Mouse (Mus musculus): Measurements from ENCODE around the gene Gtf2ird1. TPM values are rescaled to one million over a fixed set of nuclear protein-coding genes. Genes with fewer than 3 reads are reported as not detected.

Gtf2ird1 gene
- total RNA-seq (2021), result 10 to 100 TPM; 14.6 to 21.5 TPM
- long read RNA-seq, experiment 1, transcript Gtf2ird1-209 (30 exons, 3,524 nt), result major isoform, 6 of 37 reads
- long read RNA-seq, experiment 1, partial matches to known transcripts, result 17 of 37 reads
- long read RNA-seq, experiment 1, other reads (novel, unspliced or antisense), result 6 of 37 reads
- long read RNA-seq, experiment 2, partial matches to known transcripts, result 16 of 35 reads
- long read RNA-seq, experiment 2, other reads (novel, unspliced or antisense), result 12 of 35 reads

GRCm38 (mm10) chr5:134456503-134456962 is at the start of gene Gtf2ird1:
Gene Gtf2ird1, minus strand, starts transcription at chr5:134456716.
- H3K27ac ChIP-seq, result peak within 1 kb of the TSS; percentile 74
- peak within 1 kb of the TSS; percentile 88 for H3K4me3 ChIP-seq
- peak; percentile 89 for DNase-seq
- intact Hi-C loops (cut with DNase I), result loop anchor here (5.0 kb wide), 1 partner anchor 34 kb away; no protein-coding TSS in a partner anchor
- no peak for TF ChIP-seq CTCF (IDR thresholded peaks at IDR 0.05)

DNA sequence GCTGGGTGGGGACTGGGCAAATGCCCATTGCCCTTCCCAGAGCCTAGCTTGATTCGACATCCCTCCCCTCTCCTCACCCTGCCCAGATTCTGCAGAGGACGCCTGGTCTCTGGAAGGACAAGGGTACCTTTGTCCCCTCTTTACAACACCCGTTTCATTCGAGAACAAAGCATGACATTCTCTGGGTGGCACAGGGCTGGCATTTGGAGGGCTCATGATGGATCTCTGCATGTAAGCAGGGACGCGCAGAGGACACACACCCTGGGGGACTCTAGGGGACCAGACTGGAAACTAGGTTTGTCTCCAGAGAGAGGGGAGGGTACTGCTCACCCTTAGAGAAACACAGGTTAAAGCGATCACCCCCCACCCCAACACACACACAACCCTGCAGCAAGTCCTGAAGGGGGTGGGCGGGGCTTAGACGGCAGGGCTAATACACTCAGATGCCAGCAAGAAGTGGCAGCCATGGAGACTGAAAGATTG is 49.3 kb upstream of the Gtf2ird1 start:
- DNase-seq, result no peak
- no peak for TF ChIP-seq CTCF (IDR thresholded peaks at IDR 0.05)
- Histone ChIP-seq H3K27ac (no peak overlapping the region), H3K4me3 (no peak overlapping the region)
- intact Hi-C loops (cut with DNase I), result loop anchor here (2.0 kb wide), 3 partner anchors 45 to 111 kb away; no protein-coding TSS in a partner anchor

GRCm38 (mm10) chr5:134502591-134502990 is 46.1 kb upstream of the Gtf2ird1 start:
- intact Hi-C loops (cut with DNase I), result no loop called here
- no peak for DNase-seq
- H3K4me3 ChIP-seq, result no peak overlapping the region
- no peak for TF ChIP-seq CTCF (IDR thresholded peaks at IDR 0.05)
- no peak overlapping the region for H3K27ac ChIP-seq

DNA sequence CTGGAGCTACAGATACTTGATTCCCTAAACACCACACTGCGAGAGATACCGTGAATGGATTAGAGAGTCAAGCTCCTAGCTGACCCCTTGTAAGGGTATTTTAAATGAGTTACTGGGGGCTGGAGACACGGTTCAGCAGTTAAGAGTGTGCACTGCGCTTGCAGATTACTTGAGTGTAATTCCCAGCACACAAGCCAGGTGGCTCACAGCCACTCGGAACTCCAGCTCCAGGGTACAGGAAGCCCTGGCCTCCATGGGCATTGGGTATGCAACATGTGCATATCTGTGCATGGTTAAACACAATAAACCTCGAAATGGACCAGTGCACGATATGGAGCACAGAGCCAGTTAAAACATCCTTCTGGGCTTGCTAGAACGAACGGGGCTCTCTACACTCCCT is 44.9 kb upstream of the Gtf2ird1 start:
- peak; percentile 40 for TF ChIP-seq CTCF (IDR thresholded peaks at IDR 0.05)
- Histone ChIP-seq H3K27ac (no peak overlapping the region), H3K4me3 (no peak overlapping the region)
- no peak for DNase-seq
- intact Hi-C loops (cut with DNase I), result no loop called here

GRCm38 (mm10) chr5:134500681-134501080 is 44.2 kb upstream of the Gtf2ird1 start:
- TF ChIP-seq CTCF (IDR thresholded peaks at IDR 0.05), result no peak
- intact Hi-C loops (cut with DNase I), result no loop called here
- no peak overlapping the region for H3K27ac ChIP-seq
- no peak for DNase-seq
- H3K4me3 ChIP-seq, result no peak overlapping the region

DNA sequence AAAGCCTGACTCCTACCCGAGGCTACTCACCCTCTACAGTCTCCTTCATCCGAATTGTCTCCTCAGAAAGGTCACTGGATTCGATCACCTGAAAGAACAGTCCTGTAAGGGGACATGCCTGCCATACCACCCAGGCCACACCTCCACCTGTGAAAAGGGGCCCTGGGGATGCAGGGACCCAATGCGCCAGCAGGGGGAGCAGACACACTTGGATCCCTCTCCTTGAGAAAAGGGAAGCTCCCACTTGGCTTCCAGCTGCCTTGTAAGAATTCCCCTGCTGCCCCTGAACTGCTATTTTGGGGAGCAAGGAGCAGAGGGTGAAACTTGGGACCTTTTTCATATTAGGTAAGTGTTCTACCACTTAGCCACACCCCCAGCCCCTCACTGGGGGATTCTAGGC is 43.5 kb upstream of the Gtf2ird1 start:
- peak; percentile 74 for TF ChIP-seq CTCF (IDR thresholded peaks at IDR 0.05)
- no peak overlapping the region for H3K4me3 ChIP-seq
- DNase-seq, result peak; percentile 50
- intact Hi-C loops (cut with DNase I), result no loop called here
- no peak overlapping the region for H3K27ac ChIP-seq

DNA sequence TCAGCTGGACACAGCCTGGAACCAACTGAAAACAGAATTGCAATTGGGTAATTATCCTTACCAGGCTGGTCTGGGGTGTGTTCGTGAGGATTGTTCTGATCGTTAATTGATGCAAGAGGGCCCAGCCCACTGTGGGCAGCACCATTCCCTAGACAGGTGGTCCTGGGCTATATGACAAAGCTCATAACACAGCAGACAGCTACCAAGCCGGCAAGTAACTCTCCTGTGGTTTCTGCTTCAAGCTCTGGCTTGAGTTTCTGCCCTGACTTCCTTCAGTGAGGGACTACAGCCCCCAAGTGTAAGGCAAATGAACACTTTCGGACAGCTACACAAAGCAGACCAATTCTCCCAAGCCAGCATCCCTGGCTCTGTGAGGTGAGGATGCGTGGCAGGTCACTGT is 40.5 kb upstream of the Gtf2ird1 start:
- H3K4me3 ChIP-seq, result no peak overlapping the region
- H3K27ac ChIP-seq, result no peak overlapping the region
- no peak for DNase-seq
- intact Hi-C loops (cut with DNase I), result no loop called here
- no peak for TF ChIP-seq CTCF (IDR thresholded peaks at IDR 0.05)

- intact Hi-C loops (cut with DNase I), result loop anchor here (2.0 kb wide), 1 partner anchor 87 kb away; no protein-coding TSS in a partner anchor
- Histone ChIP-seq H3K4me3 (no peak overlapping the region), H3K27ac (no peak overlapping the region)
- no peak for TF ChIP-seq CTCF (IDR thresholded peaks at IDR 0.05)
- DNase-seq, result no peak
These were observed 39.3 kb upstream of the Gtf2ird1 start for GRCm38 (mm10) chr5:134495796-134496195.

DNA sequence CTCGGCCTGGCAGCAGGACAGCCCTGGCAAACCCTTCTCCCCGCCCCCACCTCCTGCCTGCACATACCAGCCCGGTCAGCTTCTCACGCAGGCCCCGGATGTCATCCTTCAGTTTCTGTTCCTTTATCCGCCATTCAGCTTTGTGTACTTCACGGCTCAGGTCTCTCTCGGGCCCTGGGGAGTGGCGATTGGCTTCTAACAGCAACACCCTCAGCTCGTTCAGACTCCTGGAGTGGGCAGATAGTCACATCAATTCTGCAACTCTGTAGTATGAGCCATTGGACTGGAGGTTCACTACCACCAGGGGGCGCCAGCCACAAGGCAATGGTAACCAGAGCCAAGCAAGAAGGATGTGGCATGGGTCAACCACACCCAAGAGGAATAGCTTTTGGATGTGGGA is 37.6 kb upstream of the Gtf2ird1 start:
- H3K4me3 ChIP-seq, result no peak overlapping the region
- no peak overlapping the region for H3K27ac ChIP-seq
- intact Hi-C loops (cut with DNase I), result loop anchor here (1.0 to 5.0 kb wide), 3 partner anchors 89 to 210 kb away; partner anchors contain the start of gene Lat2
- DNase-seq, result peak; percentile 91
- peak; percentile 98; the same call in 1 of the 2 replicates for TF ChIP-seq CTCF (IDR thresholded peaks at IDR 0.05)

DNA sequence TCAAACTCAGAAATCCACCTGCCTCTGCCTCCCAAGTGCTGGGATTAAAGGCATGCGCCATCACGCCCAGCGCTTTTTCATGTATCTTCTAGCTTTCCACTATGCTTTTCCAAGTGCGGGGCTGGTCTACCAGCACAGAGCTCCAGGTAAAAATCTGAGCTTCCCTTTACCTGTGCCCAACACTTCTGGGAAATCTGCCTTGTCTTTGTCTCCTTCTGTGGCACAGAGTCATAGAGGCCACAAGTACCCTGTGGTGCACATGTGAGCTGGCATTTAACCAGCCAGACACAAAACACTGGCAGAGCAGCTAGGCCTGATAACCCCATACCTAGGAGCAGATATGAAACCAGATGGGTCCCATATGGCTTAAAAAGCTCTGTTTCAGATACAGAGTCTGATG is 36.4 kb upstream of the Gtf2ird1 start:
- no peak for TF ChIP-seq CTCF (IDR thresholded peaks at IDR 0.05)
- intact Hi-C loops (cut with DNase I), result loop anchor here (5.0 kb wide), 1 partner anchor 124 kb away; the partner anchor contains the start of gene Lat2

GRCm38 (mm10) chr5:134491712-134492417 is 35.3 kb upstream of the Gtf2ird1 start:
- intact Hi-C loops (cut with DNase I), result loop anchor here (5.0 kb wide), 1 partner anchor 125 kb away; the partner anchor contains the start of gene Lat2

More for the DNA sequence above, 36.4 kb upstream of the Gtf2ird1 start:
- Histone ChIP-seq H3K27ac (no peak overlapping the region), H3K4me3 (no peak overlapping the region)
- no peak for DNase-seq

GRCm38 (mm10) chr5:134491206-134491605 is 34.7 kb upstream of the Gtf2ird1 start:
- Histone ChIP-seq H3K4me3 (no peak overlapping the region), H3K27ac (no peak overlapping the region)
- DNase-seq, result no peak
- intact Hi-C loops (cut with DNase I), result loop anchor here (5.0 kb wide), 1 partner anchor 126 kb away; the partner anchor contains the start of gene Lat2
- TF ChIP-seq CTCF (IDR thresholded peaks at IDR 0.05), result no peak

More at GRCm38 (mm10) chr5:134491712-134492417, 35.3 kb upstream of the Gtf2ird1 start:
- DNase-seq, result peak; percentile 84
- H3K4me3 ChIP-seq, result no peak overlapping the region
- no peak overlapping the region for H3K27ac ChIP-seq
- TF ChIP-seq CTCF (IDR thresholded peaks at IDR 0.05), result peak; percentile 96

DNA sequence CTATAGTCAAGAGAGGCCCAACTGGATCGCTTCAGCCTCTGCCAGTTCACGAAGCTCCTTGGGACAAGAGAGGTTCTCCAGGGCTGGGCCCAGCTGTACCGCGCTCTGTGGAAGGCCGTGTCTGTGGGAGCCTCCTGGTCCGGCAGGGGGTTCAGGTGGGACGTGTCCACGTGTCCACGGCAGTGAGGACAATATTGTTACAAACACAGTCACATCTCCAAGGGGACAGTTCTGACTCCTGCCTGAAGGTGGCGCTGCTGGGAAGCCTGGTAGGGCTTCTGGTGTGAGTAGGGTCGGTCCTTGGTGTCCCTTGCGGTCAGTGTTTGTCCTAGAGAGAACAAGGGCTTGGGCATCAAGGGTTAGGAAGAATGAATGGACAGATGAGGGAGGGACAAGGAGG is 33.9 kb upstream of the Gtf2ird1 start:
- no peak overlapping the region for H3K4me3 ChIP-seq
- no peak for DNase-seq
- intact Hi-C loops (cut with DNase I), result loop anchor here (5.0 kb wide), 1 partner anchor 127 kb away; the partner anchor contains the start of gene Lat2
- no peak overlapping the region for H3K27ac ChIP-seq
- peak; percentile 50 for TF ChIP-seq CTCF (IDR thresholded peaks at IDR 0.05)

All from gastrocnemius, adult 2 months (tissue).